Mouse (Mus musculus): ENCODE results near the gene Grik1.

DNA sequence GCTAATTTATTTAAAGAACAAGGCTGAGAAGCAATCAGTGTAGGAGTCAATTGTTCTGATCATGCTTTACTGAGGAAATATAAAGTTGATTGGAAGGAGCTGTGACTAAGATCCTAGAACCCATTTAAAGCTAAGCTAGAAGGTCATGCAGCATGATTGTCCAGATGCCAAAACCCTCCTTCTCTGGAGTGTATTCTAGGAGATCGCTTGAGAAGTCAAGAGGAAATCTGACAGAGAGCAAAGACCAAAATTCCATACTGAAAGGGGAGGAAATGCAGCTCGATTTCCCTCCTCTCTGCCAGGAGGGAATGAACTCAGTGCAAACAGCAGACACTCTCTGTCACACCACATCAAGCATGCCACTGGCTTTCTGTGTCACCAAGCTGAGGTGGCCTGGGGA is 378.9 kb downstream of the Grik1 start:
- TF ChIP-seq CTCF (IDR thresholded peaks at IDR 0.05; ENCODE audit: extremely low read depth, insufficient read depth, low read length): no peak
- TF ChIP-seq POLR2A (IDR thresholded peaks at IDR 0.05; ENCODE audit: extremely low read depth, insufficient read depth, low read length): no peak

Measured in cortical plate, adult 2 months (tissue).